Mouse (Mus musculus): Measurements from ENCODE around the gene Hspbp1. TPM values are rescaled to one million over a fixed set of nuclear protein-coding genes. Genes with fewer than 3 reads are reported as not detected.
A peak's percentile ranks its signal among the peaks of the same experiment; 100 is the strongest.

Gene Hspbp1
- polyA plus RNA-seq, 1 experiment from 2014 or later, result 119 TPM

- no peak overlapping the region for H3K27ac ChIP-seq
- WGBS, result 89% methylated on average over 6 of the region's 6 CpGs
- no peak for ATAC-seq (ENCODE audit: low FRiP score, low read depth)
- peaks cover 13% of the 10 kb centered on the region for H3K4me1 ChIP-seq
- H3K9me3 ChIP-seq, result no peaks in the 10 kb centered on the region
- H3K9ac ChIP-seq, result no peak overlapping the region
- no peak overlapping the region for H3K4me2 ChIP-seq (replicated peaks)
- no peak overlapping the region for H3K4me3 ChIP-seq
- no peaks in the 10 kb centered on the region for H3K27me3 ChIP-seq (replicated peaks)
- peaks cover 51% of the 10 kb centered on the region for H3K36me3 ChIP-seq
Measured at GRCm38 (mm10) chr7:4693004-4693403, 8.1 kb upstream of the Hspbp1 start.

GRCm38 (mm10) chr7:4690951-4691653 is 6.2 kb upstream of the Hspbp1 start:
- Histone ChIP-seq H3K27ac (peak overlapping the region; percentile 93), H3K4me1 (peaks cover 13% of the 10 kb centered on the region), H3K9ac (peak overlapping the region; percentile 100), H3K36me3 (peaks cover 36% of the 10 kb centered on the region), H3K9me3 (no peaks in the 10 kb centered on the region), H3K27me3 (replicated peaks) (no peaks in the 10 kb centered on the region), H3K4me3 (peak overlapping the region; percentile 99), H3K4me2 (replicated peaks) (peak overlapping the region; percentile 78)
- peak; percentile 79 for ATAC-seq (ENCODE audit: low FRiP score, low read depth)
- WGBS, result 6% methylated on average over 35 of the region's 35 CpGs

GRCm38 (mm10) chr7:4690387-4690786 is 5.5 kb upstream of the Hspbp1 start, which contains the start of gene Brsk1:
Gene Brsk1 (plus strand): TSS chr7:4690604.
- H3K27ac ChIP-seq, result peak within 1 kb of the TSS; percentile 93
- H3K9ac ChIP-seq, result peak within 1 kb of the TSS; percentile 100
- peak within 1 kb of the TSS; percentile 78 for H3K4me2 ChIP-seq (replicated peaks)
- 1% methylated on average over 7 of the region's 18 CpGs for WGBS
- no peaks in the 10 kb centered on the region for H3K27me3 ChIP-seq (replicated peaks)
- peaks cover 29% of the 10 kb centered on the region for H3K36me3 ChIP-seq
- no peaks in the 10 kb centered on the region for H3K9me3 ChIP-seq
- H3K4me1 ChIP-seq, result peaks cover 13% of the 10 kb centered on the region
- peak; percentile 85 for ATAC-seq (ENCODE audit: low FRiP score, low read depth)
- peak within 1 kb of the TSS; percentile 99 for H3K4me3 ChIP-seq

- no peaks in the 10 kb centered on the region for H3K27me3 ChIP-seq (replicated peaks)
- ATAC-seq (ENCODE audit: low FRiP score, low read depth), result no peak
- peaks cover 7% of the 10 kb centered on the region for H3K4me1 ChIP-seq
- WGBS, result 1% methylated on average over 13 of the region's 13 CpGs
- H3K4me2 ChIP-seq (replicated peaks), result peak overlapping the region; percentile 88
- H3K4me3 ChIP-seq, result peak overlapping the region; percentile 72
- peak overlapping the region; percentile 60 for H3K9ac ChIP-seq
- H3K27ac ChIP-seq, result no peak overlapping the region
- H3K9me3 ChIP-seq, result no peaks in the 10 kb centered on the region
- peaks cover 17% of the 10 kb centered on the region for H3K36me3 ChIP-seq
Measured at GRCm38 (mm10) chr7:4684203-4684602, 665 bp downstream of the Hspbp1 start.

- H3K4me2 ChIP-seq (replicated peaks), result no peak overlapping the region
- H3K4me1 ChIP-seq, result peaks cover 7% of the 10 kb centered on the region
- no peaks in the 10 kb centered on the region for H3K27me3 ChIP-seq (replicated peaks)
- 86% methylated on average over 5 of the region's 5 CpGs for WGBS
- no peak for ATAC-seq (ENCODE audit: low FRiP score, low read depth)
- no peak overlapping the region for H3K27ac ChIP-seq
- H3K9ac ChIP-seq, result no peak overlapping the region
- no peaks in the 10 kb centered on the region for H3K9me3 ChIP-seq
- H3K4me3 ChIP-seq, result no peak overlapping the region
- peaks cover 19% of the 10 kb centered on the region for H3K36me3 ChIP-seq
Measured at GRCm38 (mm10) chr7:4683307-4683706, 1.6 kb downstream of the Hspbp1 start.

- H3K9me3 ChIP-seq, result no peaks in the 10 kb centered on the region
- peaks cover 55% of the 10 kb centered on the region for H3K36me3 ChIP-seq
- WGBS, result 91% methylated on average over 7 of the region's 7 CpGs
- H3K9ac ChIP-seq, result no peak overlapping the region
- ATAC-seq (ENCODE audit: low FRiP score, low read depth), result no peak
- no peak overlapping the region for H3K4me3 ChIP-seq
- no peak overlapping the region for H3K27ac ChIP-seq
- no peaks in the 10 kb centered on the region for H3K4me1 ChIP-seq
- no peak overlapping the region for H3K4me2 ChIP-seq (replicated peaks)
- no peaks in the 10 kb centered on the region for H3K27me3 ChIP-seq (replicated peaks)
Measured at GRCm38 (mm10) chr7:4675200-4675599, 9.7 kb downstream of the Hspbp1 start.

GRCm38 (mm10) chr7:4674114-4674731 is 10.6 kb downstream of the Hspbp1 start:
- H3K27ac ChIP-seq, result no peak overlapping the region
- 93% methylated on average over 12 of the region's 12 CpGs for WGBS
- no peak for ATAC-seq (ENCODE audit: low FRiP score, low read depth)
- H3K4me1 ChIP-seq, result no peaks in the 10 kb centered on the region
- no peak overlapping the region for H3K9ac ChIP-seq
- H3K9me3 ChIP-seq, result no peaks in the 10 kb centered on the region
- H3K4me2 ChIP-seq (replicated peaks), result no peak overlapping the region
- no peak overlapping the region for H3K4me3 ChIP-seq
- peaks cover 55% of the 10 kb centered on the region for H3K36me3 ChIP-seq
- H3K27me3 ChIP-seq (replicated peaks), result no peaks in the 10 kb centered on the region

- peak; percentile 95 for ATAC-seq (ENCODE audit: low FRiP score, low read depth)
- H3K27me3 ChIP-seq (replicated peaks), result no peaks in the 10 kb centered on the region
- 0 out of 2 replicates have a peak overlapping the region, but pooled peaks have one; percentile 0 for H3K4me2 ChIP-seq (replicated peaks)
- 0 out of 2 replicates have a peak overlapping the region, but pooled peaks have one; percentile 13 for H3K9ac ChIP-seq
- peaks cover 63% of the 10 kb centered on the region for H3K36me3 ChIP-seq
- WGBS, result 44% methylated on average over 4 of the region's 4 CpGs
- no peaks in the 10 kb centered on the region for H3K4me1 ChIP-seq
- no peak overlapping the region for H3K27ac ChIP-seq
- H3K9me3 ChIP-seq, result no peaks in the 10 kb centered on the region
- no peak overlapping the region for H3K4me3 ChIP-seq
Measured at GRCm38 (mm10) chr7:4671956-4672355, 12.9 kb downstream of the Hspbp1 start.

- Histone ChIP-seq H3K27ac (no peak overlapping the region), H3K4me1 (no peaks in the 10 kb centered on the region), H3K27me3 (replicated peaks) (no peaks in the 10 kb centered on the region), H3K4me2 (replicated peaks) (no peak overlapping the region), H3K36me3 (peaks cover 65% of the 10 kb centered on the region), H3K4me3 (no peak overlapping the region), H3K9ac (no peak overlapping the region), H3K9me3 (no peaks in the 10 kb centered on the region)
- 87% methylated on average over 8 of the region's 8 CpGs for WGBS
- no peak for ATAC-seq (ENCODE audit: low FRiP score, low read depth)
Measured at GRCm38 (mm10) chr7:4670655-4671255, 14.1 kb downstream of the Hspbp1 start.

- H3K9ac ChIP-seq, result no peak overlapping the region
- ATAC-seq (ENCODE audit: low FRiP score, low read depth), result no peak
- peaks cover 62% of the 10 kb centered on the region for H3K36me3 ChIP-seq
- no peaks in the 10 kb centered on the region for H3K4me1 ChIP-seq
- 97% methylated on average over 9 of the region's 9 CpGs for WGBS
- H3K27me3 ChIP-seq (replicated peaks), result no peaks in the 10 kb centered on the region
- H3K4me3 ChIP-seq, result no peak overlapping the region
- H3K4me2 ChIP-seq (replicated peaks), result no peak overlapping the region
- H3K27ac ChIP-seq, result no peak overlapping the region
- no peaks in the 10 kb centered on the region for H3K9me3 ChIP-seq
Measured at GRCm38 (mm10) chr7:4669156-4669555, 15.7 kb downstream of the Hspbp1 start.

- Histone ChIP-seq H3K36me3 (peaks cover 61% of the 10 kb centered on the region), H3K4me2 (replicated peaks) (no peak overlapping the region)
- WGBS, result 95% methylated on average over 8 of the region's 8 CpGs
Measured at GRCm38 (mm10) chr7:4668506-4668905, 16.4 kb downstream of the Hspbp1 start.

GRCm38 (mm10) chr7:4666871-4667270 is 18.0 kb downstream of the Hspbp1 start:
- Histone ChIP-seq H3K9me3 (no peaks in the 10 kb centered on the region), H3K4me2 (replicated peaks) (no peak overlapping the region), H3K27ac (no peak overlapping the region), H3K36me3 (peaks cover 69% of the 10 kb centered on the region), H3K9ac (no peak overlapping the region), H3K4me1 (no peaks in the 10 kb centered on the region), H3K27me3 (replicated peaks) (no peaks in the 10 kb centered on the region), H3K4me3 (no peak overlapping the region)
- 95% methylated on average over 5 of the region's 5 CpGs for WGBS
- no peak for ATAC-seq (ENCODE audit: low FRiP score, low read depth)

More at GRCm38 (mm10) chr7:4668506-4668905, 16.4 kb downstream of the Hspbp1 start:
- Histone ChIP-seq H3K9me3 (no peaks in the 10 kb centered on the region), H3K27ac (no peak overlapping the region), H3K27me3 (replicated peaks) (no peaks in the 10 kb centered on the region), H3K4me1 (no peaks in the 10 kb centered on the region), H3K4me3 (no peak overlapping the region), H3K9ac (no peak overlapping the region)
- ATAC-seq (ENCODE audit: low FRiP score, low read depth), result no peak
